Mouse (Mus musculus): ENCODE measurements around the gene Tnfsf9. TPM values are rescaled to one million over a fixed set of nuclear protein-coding genes. Genes with fewer than 3 reads are reported as not detected.
A peak's percentile ranks its signal among the peaks of the same experiment; 100 is the strongest.
"Not testable (repeated sequence)": the region's sequence is repeated elsewhere in the genome, so short reads cannot be mapped to it uniquely, and the experiment has no call there.

The Tnfsf9 gene
- polyA plus RNA-seq, 1 experiment from 2014 or later = 3.3 TPM

GRCm38 (mm10) chr17:57118524-57119349, 13.6 kb downstream of the Tnfsf9 start:
- Histone ChIP-seq H3K27me3 (ENCODE audit: control insufficient read depth, insufficient read depth, low read length) (no peaks in the 10 kb centered on the region), H3K9me3 (replicated peaks; ENCODE audit: control insufficient read depth, low read length) (no peaks in the 10 kb centered on the region), H3K4me2 (ENCODE audit: low read depth, low read length) (peak overlapping the region; percentile 38), H3K4me1 (ENCODE audit: control insufficient read depth, insufficient read depth, low read length) (0 out of 2 replicates have a peak, but pooled peaks cover 3% of the 10 kb centered on the region), H3K27ac (ENCODE audit: low read length) (no peak overlapping the region), H3K4me3 (ENCODE audit: low read length) (no peak overlapping the region), H3K9ac (ENCODE audit: low read length) (no peak overlapping the region), H3K36me3 (ENCODE audit: control insufficient read depth, insufficient read depth) (no peaks in the 10 kb centered on the region)
- 2% methylated on average over 11 of the region's 11 CpGs for WGBS
- ATAC-seq (replicated peaks; ENCODE audit: extremely low read depth, insufficient read depth, low FRiP score) = peak; percentile 69

- H3K9me3 ChIP-seq (replicated peaks; ENCODE audit: control insufficient read depth, low read length) = no peaks in the 10 kb centered on the region
- H3K9ac ChIP-seq (ENCODE audit: low read length) = no peak overlapping the region
- no peaks in the 10 kb centered on the region for H3K36me3 ChIP-seq (ENCODE audit: control insufficient read depth, insufficient read depth)
- H3K4me3 ChIP-seq (ENCODE audit: low read length) = no peak overlapping the region
- no peak for ATAC-seq (replicated peaks; ENCODE audit: extremely low read depth, insufficient read depth, low FRiP score)
- H3K4me1 ChIP-seq (ENCODE audit: control insufficient read depth, insufficient read depth, low read length) = 0 out of 2 replicates have a peak, but pooled peaks cover 3% of the 10 kb centered on the region
- no peak overlapping the region for H3K27ac ChIP-seq (ENCODE audit: low read length)
- no peaks in the 10 kb centered on the region for H3K27me3 ChIP-seq (ENCODE audit: control insufficient read depth, insufficient read depth, low read length)
- H3K4me2 ChIP-seq (ENCODE audit: low read depth, low read length) = no peak overlapping the region
- 74% methylated on average over 2 of the region's 2 CpGs for WGBS
These were observed 16.7 kb downstream of the Tnfsf9 start for GRCm38 (mm10) chr17:57121856-57122255.

GRCm38 (mm10) chr17:57123192-57124118, 18.3 kb downstream of the Tnfsf9 start:
- 75% methylated on average over 11 of the region's 11 CpGs for WGBS

GRCm38 (mm10) chr17:57124792-57125191, 19.7 kb downstream of the Tnfsf9 start:
- 78% methylated on average over 4 of the region's 4 CpGs for WGBS
- no peak for ATAC-seq (replicated peaks; ENCODE audit: extremely low read depth, insufficient read depth, low FRiP score)

More at GRCm38 (mm10) chr17:57123192-57124118, 18.3 kb downstream of the Tnfsf9 start:
- H3K27ac ChIP-seq (ENCODE audit: low read length) = no peak overlapping the region
- H3K27me3 ChIP-seq (ENCODE audit: control insufficient read depth, insufficient read depth, low read length) = no peaks in the 10 kb centered on the region
- H3K4me2 ChIP-seq (ENCODE audit: low read depth, low read length) = no peak overlapping the region
- H3K9ac ChIP-seq (ENCODE audit: low read length) = no peak overlapping the region
- 0 out of 2 replicates have a peak, but pooled peaks cover 3% of the 10 kb centered on the region for H3K4me1 ChIP-seq (ENCODE audit: control insufficient read depth, insufficient read depth, low read length)
- H3K9me3 ChIP-seq (replicated peaks; ENCODE audit: control insufficient read depth, low read length) = no peaks in the 10 kb centered on the region
- H3K4me3 ChIP-seq (ENCODE audit: low read length) = no peak overlapping the region
- H3K36me3 ChIP-seq (ENCODE audit: control insufficient read depth, insufficient read depth) = no peaks in the 10 kb centered on the region
- no peak for ATAC-seq (replicated peaks; ENCODE audit: extremely low read depth, insufficient read depth, low FRiP score)

DNA sequence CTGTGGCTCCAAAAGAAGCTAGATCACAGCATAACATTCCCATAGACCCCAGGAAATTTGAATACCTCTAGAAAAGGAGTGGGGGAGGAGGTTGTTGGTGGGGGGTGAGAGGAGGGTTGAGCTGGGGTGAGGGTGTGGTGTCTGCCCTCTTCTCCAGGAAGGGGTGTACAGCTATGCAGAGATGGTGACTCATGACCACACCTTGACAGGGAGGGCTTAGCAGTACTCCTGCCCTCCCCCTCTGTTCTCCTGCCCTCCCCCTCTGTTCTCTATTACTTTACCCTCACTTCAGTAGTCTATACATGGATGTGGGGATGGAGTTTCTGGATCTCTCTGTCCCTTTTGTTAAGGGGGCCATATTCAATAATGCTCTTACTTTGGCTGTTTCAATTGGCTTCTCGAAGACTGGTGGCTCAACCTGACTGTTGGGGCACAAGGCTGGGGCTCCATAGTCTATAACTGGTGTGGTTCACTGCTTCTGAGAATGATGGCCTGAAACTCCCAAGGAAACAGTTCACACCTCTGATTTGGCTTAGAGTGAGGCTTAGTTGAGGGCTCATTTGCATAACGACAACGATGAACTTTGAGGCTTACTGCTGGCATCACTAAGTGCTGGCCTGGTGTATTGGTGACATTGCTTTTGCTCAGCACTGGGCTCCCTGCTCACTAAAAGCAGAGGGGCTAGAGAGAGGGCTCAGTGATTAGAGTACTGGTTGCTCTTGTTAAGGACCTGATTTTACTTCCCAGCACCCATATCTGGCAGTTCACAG, 20.9 kb downstream of the Tnfsf9 start:
- no peak for ATAC-seq (replicated peaks; ENCODE audit: extremely low read depth, insufficient read depth, low FRiP score)
- Histone ChIP-seq H3K27ac (ENCODE audit: low read length) (no peak overlapping the region), H3K4me3 (ENCODE audit: low read length) (no peak overlapping the region), H3K4me2 (ENCODE audit: low read depth, low read length) (no peak overlapping the region), H3K36me3 (ENCODE audit: control insufficient read depth, insufficient read depth) (no peaks in the 10 kb centered on the region), H3K27me3 (ENCODE audit: control insufficient read depth, insufficient read depth, low read length) (no peaks in the 10 kb centered on the region), H3K9ac (ENCODE audit: low read length) (no peak overlapping the region), H3K9me3 (replicated peaks; ENCODE audit: control insufficient read depth, low read length) (no peaks in the 10 kb centered on the region), H3K4me1 (ENCODE audit: control insufficient read depth, insufficient read depth, low read length) (no peaks in the 10 kb centered on the region)
- WGBS = 47% methylated on average over 3 of the region's 3 CpGs

More at GRCm38 (mm10) chr17:57124792-57125191, 19.7 kb downstream of the Tnfsf9 start:
- Histone ChIP-seq H3K27ac (ENCODE audit: low read length) (no peak overlapping the region), H3K9ac (ENCODE audit: low read length) (no peak overlapping the region), H3K4me3 (ENCODE audit: low read length) (no peak overlapping the region), H3K4me2 (ENCODE audit: low read depth, low read length) (no peak overlapping the region), H3K36me3 (ENCODE audit: control insufficient read depth, insufficient read depth) (no peaks in the 10 kb centered on the region), H3K4me1 (ENCODE audit: control insufficient read depth, insufficient read depth, low read length) (no peaks in the 10 kb centered on the region), H3K27me3 (ENCODE audit: control insufficient read depth, insufficient read depth, low read length) (no peaks in the 10 kb centered on the region), H3K9me3 (replicated peaks; ENCODE audit: control insufficient read depth, low read length) (no peaks in the 10 kb centered on the region)

DNA sequence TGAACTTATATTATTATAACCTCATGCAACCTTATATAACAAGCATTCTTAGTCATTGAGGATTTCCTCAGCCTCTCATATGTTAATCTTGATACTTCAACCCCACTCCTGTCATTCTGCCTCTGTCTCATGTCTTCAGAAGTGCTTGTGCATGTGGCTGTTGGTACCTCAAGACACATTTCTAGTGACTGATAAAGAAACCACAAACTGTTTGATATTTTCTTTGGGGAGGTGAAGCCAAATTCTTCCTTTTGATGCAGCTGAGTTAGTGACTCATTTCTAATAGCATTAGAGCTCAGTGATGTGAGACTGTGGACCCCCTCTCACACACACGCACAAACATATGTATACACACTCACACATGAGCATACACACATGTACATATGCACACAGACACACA, 26.7 kb downstream of the Tnfsf9 start:
- WGBS = 65% methylated on average over 1 of the region's 1 CpGs

DNA sequence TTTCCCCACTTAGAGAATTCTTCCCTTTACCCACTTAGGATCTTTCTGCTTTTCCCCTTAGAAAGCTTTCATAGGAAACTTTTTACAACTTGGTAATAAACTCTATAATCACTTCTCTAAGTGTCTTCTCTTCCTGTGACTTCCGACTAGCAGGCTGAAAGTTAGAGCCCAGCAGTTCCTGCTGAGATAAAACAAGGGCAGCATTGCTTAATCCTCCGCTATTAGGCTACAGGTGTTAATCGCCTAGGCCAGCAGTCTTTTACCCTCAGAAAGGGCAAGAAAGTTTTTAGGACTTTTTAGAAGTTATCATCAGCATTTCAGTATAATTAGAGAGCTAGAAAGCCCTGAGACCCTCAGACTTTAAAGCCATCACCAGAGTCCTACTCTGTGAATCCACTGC, 28.9 kb downstream of the Tnfsf9 start:
- not testable (repeated sequence) for H3K4me2 ChIP-seq (ENCODE audit: low read depth, low read length); H3K9ac ChIP-seq (ENCODE audit: low read length); H3K4me3 ChIP-seq (ENCODE audit: low read length); ATAC-seq (replicated peaks; ENCODE audit: extremely low read depth, insufficient read depth, low FRiP score); H3K27ac ChIP-seq (ENCODE audit: low read length); H3K9me3 ChIP-seq (replicated peaks; ENCODE audit: control insufficient read depth, low read length); H3K36me3 ChIP-seq (ENCODE audit: control insufficient read depth, insufficient read depth); H3K27me3 ChIP-seq (ENCODE audit: control insufficient read depth, insufficient read depth, low read length); H3K4me1 ChIP-seq (ENCODE audit: control insufficient read depth, insufficient read depth, low read length)
- WGBS = 4% methylated on average over 3 of the region's 3 CpGs

More for the DNA sequence above, 26.7 kb downstream of the Tnfsf9 start:
- no peak overlapping the region for H3K9ac ChIP-seq (ENCODE audit: low read length)
- H3K27ac ChIP-seq (ENCODE audit: low read length) = no peak overlapping the region
- no peaks in the 10 kb centered on the region for H3K27me3 ChIP-seq (ENCODE audit: control insufficient read depth, insufficient read depth, low read length)
- no peak for ATAC-seq (replicated peaks; ENCODE audit: extremely low read depth, insufficient read depth, low FRiP score)
- H3K4me1 ChIP-seq (ENCODE audit: control insufficient read depth, insufficient read depth, low read length) = no peaks in the 10 kb centered on the region
- no peaks in the 10 kb centered on the region for H3K9me3 ChIP-seq (replicated peaks; ENCODE audit: control insufficient read depth, low read length)
- H3K4me2 ChIP-seq (ENCODE audit: low read depth, low read length) = no peak overlapping the region
- H3K36me3 ChIP-seq (ENCODE audit: control insufficient read depth, insufficient read depth) = no peaks in the 10 kb centered on the region
- no peak overlapping the region for H3K4me3 ChIP-seq (ENCODE audit: low read length)

- no peak for ATAC-seq (replicated peaks; ENCODE audit: extremely low read depth, insufficient read depth, low FRiP score)
- no peak overlapping the region for H3K4me3 ChIP-seq (ENCODE audit: low read length)
- H3K9me3 ChIP-seq (replicated peaks; ENCODE audit: control insufficient read depth, low read length) = no peaks in the 10 kb centered on the region
- no peaks in the 10 kb centered on the region for H3K4me1 ChIP-seq (ENCODE audit: control insufficient read depth, insufficient read depth, low read length)
- H3K36me3 ChIP-seq (ENCODE audit: control insufficient read depth, insufficient read depth) = no peaks in the 10 kb centered on the region
- 69% methylated on average over 2 of the region's 2 CpGs for WGBS
- H3K4me2 ChIP-seq (ENCODE audit: low read depth, low read length) = no peak overlapping the region
- no peak overlapping the region for H3K9ac ChIP-seq (ENCODE audit: low read length)
- H3K27ac ChIP-seq (ENCODE audit: low read length) = no peak overlapping the region
- H3K27me3 ChIP-seq (ENCODE audit: control insufficient read depth, insufficient read depth, low read length) = no peaks in the 10 kb centered on the region
These were observed 29.6 kb downstream of the Tnfsf9 start for GRCm38 (mm10) chr17:57134693-57135092.
